Mouse (Mus musculus): ENCODE results near the gene Gse1. TPM values are rescaled to one million over a fixed set of nuclear protein-coding genes. Genes with fewer than 3 reads are reported as not detected.

The Gse1 gene
- total RNA-seq, 1 experiment: 21.4 TPM

DNA sequence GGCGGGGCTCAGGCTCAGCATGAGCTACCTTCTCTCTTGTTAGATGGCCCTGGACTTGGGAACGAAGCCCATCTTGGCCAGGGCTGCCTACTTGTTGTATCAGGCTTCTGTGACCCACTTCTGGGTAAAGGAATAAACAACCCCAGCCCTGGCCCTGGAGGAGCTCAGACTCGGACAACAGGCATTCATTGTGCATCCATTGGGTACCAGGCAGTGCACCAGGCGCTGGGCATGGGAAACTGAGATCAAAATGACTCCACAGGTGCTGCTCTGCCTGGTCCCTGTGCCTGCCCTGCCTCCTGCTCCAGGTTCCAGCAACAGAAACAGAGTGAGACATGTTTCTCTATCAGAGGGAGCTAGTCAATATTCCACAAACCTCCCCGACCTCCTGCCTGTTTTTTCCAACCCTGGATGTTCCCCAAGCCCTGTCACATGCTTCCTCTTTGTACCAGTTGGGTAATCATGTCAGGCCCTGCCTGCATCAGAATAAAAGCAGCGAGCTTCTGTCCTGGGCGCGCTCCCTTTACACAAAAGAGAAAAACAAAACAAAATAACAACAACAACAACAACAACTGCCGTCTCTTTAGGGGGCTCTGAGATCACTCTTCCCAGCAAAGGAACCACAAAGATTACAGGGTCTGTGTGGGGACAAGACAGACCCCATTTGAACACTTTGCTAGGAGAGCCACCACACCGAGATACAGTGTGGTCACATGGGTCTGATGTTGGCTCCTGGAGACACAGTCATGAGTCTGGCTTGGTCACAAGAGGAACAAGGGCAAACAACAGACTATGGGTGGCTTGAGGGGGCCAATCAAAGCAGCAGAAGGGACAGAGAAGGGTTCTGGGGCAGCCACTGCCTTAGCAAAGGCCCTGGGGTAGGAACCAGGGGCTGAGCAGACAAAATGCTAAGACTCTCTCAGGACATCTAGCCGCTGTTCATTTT is 391.3 kb downstream of the Gse1 start:
- Histone ChIP-seq H3K4me1 (ENCODE audit: control insufficient read depth in 2 of 2, insufficient read depth in 2 of 2, low read length in 2 of 2, poor library complexity in 1 of 2) (peaks cover 7 to 32% of the 10 kb centered on the region in 2 experiments), H3K9ac (ENCODE audit: insufficient read depth, low read depth, low read length, poor library complexity, severe bottlenecking) (no peak overlapping the region; the same call in 1 of the 2 replicates), H3K9me3 (ENCODE audit: control insufficient read depth, insufficient read depth, low read depth, low read length) (no peaks in the 10 kb centered on the region), H3K4me3 (ENCODE audit: insufficient read depth in 1 of 2, low read depth in 1 of 2, low read length in 2 of 2, poor library complexity in 1 of 2, severe bottlenecking in 1 of 2) (no peak overlapping the region), H3K36me3 (ENCODE audit: control insufficient read depth, insufficient read depth, low read length, poor library complexity, severe bottlenecking) (peaks cover 4% of the 10 kb centered on the region; the same call in 1 of the 2 replicates), H3K27ac (ENCODE audit: insufficient read depth, low read depth, low read length, poor library complexity, severe bottlenecking) (no peak overlapping the region; the same call in 1 of the 2 replicates)
- TF ChIP-seq ZC3H11A (IDR thresholded peaks at IDR 0.05; ENCODE audit: borderline replicate concordance, low read depth, low read length): no peak
- TF ChIP-seq MAFK (IDR thresholded peaks at IDR 0.05; ENCODE audit: insufficient read depth, low read depth, low read length): no peak
- TF ChIP-seq ZNF384 (IDR thresholded peaks at IDR 0.05; ENCODE audit: low read depth, low read length): no peak
- no peak for TF ChIP-seq HCFC1 (IDR thresholded peaks at IDR 0.05; ENCODE audit: borderline replicate concordance, insufficient read depth, low read length)
- no peak for TF ChIP-seq CHD2 (IDR thresholded peaks at IDR 0.05; ENCODE audit: low read depth, low read length)
- DNase-seq (ENCODE audit: low read depth, low spot score): no peak
- in situ Hi-C loops (cut with MboI; ENCODE audit: low sequenced_read_pairs in 2 of 2, unreplicated experiment in 2 of 2): no loop called here

DNA sequence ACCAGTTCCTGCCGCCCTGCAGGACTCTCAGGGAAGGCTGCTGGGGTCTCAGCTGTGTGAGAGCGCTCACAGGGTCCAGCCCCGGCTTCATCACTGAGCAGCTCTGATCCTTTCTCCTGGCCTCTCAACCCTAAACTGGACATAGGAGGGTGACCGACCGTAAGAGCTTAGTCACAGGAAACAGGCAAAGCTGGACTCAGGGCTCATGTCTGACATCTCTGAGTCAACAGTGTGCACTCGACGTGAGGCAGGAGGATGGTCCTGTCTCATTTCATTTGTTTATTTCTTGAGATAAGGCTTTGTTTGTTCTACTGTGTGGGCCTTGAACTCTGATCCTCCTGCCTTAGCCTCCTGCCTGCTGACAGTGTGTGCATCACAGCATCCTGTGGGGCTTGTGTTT is 392.2 kb downstream of the Gse1 start:
- no peak overlapping the region for H3K27ac ChIP-seq (ENCODE audit: insufficient read depth, low read depth, low read length, poor library complexity, severe bottlenecking)
- no peaks in the 10 kb centered on the region for H3K9me3 ChIP-seq (ENCODE audit: control insufficient read depth, insufficient read depth, low read depth, low read length)
- H3K4me1 ChIP-seq (ENCODE audit: control insufficient read depth in 2 of 2, insufficient read depth in 2 of 2, low read length in 2 of 2, poor library complexity in 1 of 2): peaks cover 7 to 32% of the 10 kb centered on the region in 2 experiments
- no peak for DNase-seq (ENCODE audit: low read depth, low spot score)
- in situ Hi-C loops (cut with MboI; ENCODE audit: low sequenced_read_pairs in 2 of 2, unreplicated experiment in 2 of 2): no loop called here
- H3K9ac ChIP-seq (ENCODE audit: insufficient read depth, low read depth, low read length, poor library complexity, severe bottlenecking): no peak overlapping the region
- H3K36me3 ChIP-seq (ENCODE audit: control insufficient read depth, insufficient read depth, low read length, poor library complexity, severe bottlenecking): peaks cover 4% of the 10 kb centered on the region; the same call in 1 of the 2 replicates
- no peak overlapping the region for H3K4me3 ChIP-seq (ENCODE audit: insufficient read depth in 1 of 2, low read depth in 1 of 2, low read length in 2 of 2, poor library complexity in 1 of 2, severe bottlenecking in 1 of 2)
- TF ChIP-seq HCFC1 (IDR thresholded peaks at IDR 0.05; ENCODE audit: borderline replicate concordance, insufficient read depth, low read length) (no peak), MAFK (IDR thresholded peaks at IDR 0.05; ENCODE audit: insufficient read depth, low read depth, low read length) (no peak), ZNF384 (IDR thresholded peaks at IDR 0.05; ENCODE audit: low read depth, low read length) (no peak), CHD2 (IDR thresholded peaks at IDR 0.05; ENCODE audit: low read depth, low read length) (no peak), ZC3H11A (IDR thresholded peaks at IDR 0.05; ENCODE audit: borderline replicate concordance, low read depth, low read length) (no peak)

DNA sequence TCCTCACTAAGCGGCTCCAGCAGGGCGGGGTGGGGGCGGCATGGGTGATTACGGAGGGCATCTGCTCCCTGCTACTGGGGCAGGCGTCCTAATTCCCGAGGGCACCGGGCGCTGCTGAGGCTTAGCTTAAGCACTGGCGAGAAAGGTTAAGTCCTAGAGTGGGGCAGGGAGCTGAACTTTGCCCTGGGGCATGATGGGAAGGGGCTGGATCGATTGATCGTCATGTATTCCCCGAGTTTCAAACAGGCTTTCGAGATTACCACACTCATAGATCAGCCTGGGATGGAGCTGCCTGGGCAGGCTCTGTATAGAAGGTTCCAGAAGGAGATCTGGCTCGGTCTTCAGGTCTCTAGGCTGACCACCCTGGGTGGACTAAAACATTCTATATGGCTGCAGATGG is 393.9 kb downstream of the Gse1 start:
- in situ Hi-C loops (cut with MboI; ENCODE audit: low sequenced_read_pairs in 2 of 2, unreplicated experiment in 2 of 2): no loop called here
- Histone ChIP-seq H3K36me3 (ENCODE audit: control insufficient read depth, insufficient read depth, low read length, poor library complexity, severe bottlenecking) (no peaks in the 10 kb centered on the region; the same call in 1 of the 2 replicates), H3K9ac (ENCODE audit: insufficient read depth, low read depth, low read length, poor library complexity, severe bottlenecking) (peak overlapping the region; percentile 49; the same call in 1 of the 2 replicates), H3K9me3 (ENCODE audit: control insufficient read depth, insufficient read depth, low read depth, low read length) (no peaks in the 10 kb centered on the region), H3K4me1 (ENCODE audit: control insufficient read depth in 2 of 2, insufficient read depth in 2 of 2, low read length in 2 of 2, poor library complexity in 1 of 2) (peaks cover 7 to 36% of the 10 kb centered on the region in 2 experiments), H3K27ac (ENCODE audit: insufficient read depth, low read depth, low read length, poor library complexity, severe bottlenecking) (peak overlapping the region; percentile 34; the same call in 1 of the 2 replicates), H3K4me3 (ENCODE audit: insufficient read depth in 1 of 2, low read depth in 1 of 2, low read length in 2 of 2, poor library complexity in 1 of 2, severe bottlenecking in 1 of 2) (peak overlapping the region in 1 of 2 experiments; percentile 42; a peak in 2 of 4 replicates)
- TF ChIP-seq ZNF384 (IDR thresholded peaks at IDR 0.05; ENCODE audit: low read depth, low read length) (no peak), HCFC1 (IDR thresholded peaks at IDR 0.05; ENCODE audit: borderline replicate concordance, insufficient read depth, low read length) (no peak), ZC3H11A (IDR thresholded peaks at IDR 0.05; ENCODE audit: borderline replicate concordance, low read depth, low read length) (no peak), MAFK (IDR thresholded peaks at IDR 0.05; ENCODE audit: insufficient read depth, low read depth, low read length) (no peak), CHD2 (IDR thresholded peaks at IDR 0.05; ENCODE audit: low read depth, low read length) (no peak)
- DNase-seq (ENCODE audit: low read depth, low spot score): no peak

DNA sequence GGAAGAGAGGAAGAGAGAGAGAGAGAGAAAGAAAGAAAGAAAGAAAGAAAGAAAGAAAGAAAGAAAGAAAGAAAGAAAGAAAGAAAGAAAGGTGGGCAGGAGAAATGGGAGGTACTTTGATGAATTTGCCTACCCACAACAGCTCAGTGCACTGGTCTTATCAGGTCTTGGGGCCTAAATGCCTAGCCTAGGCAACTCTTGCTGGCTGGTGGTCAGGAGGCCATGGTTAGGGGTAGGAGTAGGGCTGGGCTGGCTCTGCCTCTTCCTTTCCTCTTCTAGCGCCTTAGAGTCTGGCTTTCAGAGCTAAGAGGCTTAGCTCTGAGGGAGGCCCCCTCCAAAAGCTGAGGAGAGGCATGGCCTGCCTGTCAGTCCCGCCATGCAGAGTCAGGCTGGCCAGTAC is 395.4 kb downstream of the Gse1 start:
- no peak overlapping the region for H3K4me3 ChIP-seq (ENCODE audit: insufficient read depth in 1 of 2, low read depth in 1 of 2, low read length in 2 of 2, poor library complexity in 1 of 2, severe bottlenecking in 1 of 2)
- TF ChIP-seq ZNF384 (IDR thresholded peaks at IDR 0.05; ENCODE audit: low read depth, low read length) (no peak), ZC3H11A (IDR thresholded peaks at IDR 0.05; ENCODE audit: borderline replicate concordance, low read depth, low read length) (no peak), MAFK (IDR thresholded peaks at IDR 0.05; ENCODE audit: insufficient read depth, low read depth, low read length) (no peak), HCFC1 (IDR thresholded peaks at IDR 0.05; ENCODE audit: borderline replicate concordance, insufficient read depth, low read length) (no peak), CHD2 (IDR thresholded peaks at IDR 0.05; ENCODE audit: low read depth, low read length) (no peak)
- no peak overlapping the region for H3K9ac ChIP-seq (ENCODE audit: insufficient read depth, low read depth, low read length, poor library complexity, severe bottlenecking)
- no peaks in the 10 kb centered on the region for H3K9me3 ChIP-seq (ENCODE audit: control insufficient read depth, insufficient read depth, low read depth, low read length)
- peaks cover 3 to 33% of the 10 kb centered on the region in 2 experiments; a peak in 3 of 4 replicates for H3K4me1 ChIP-seq (ENCODE audit: control insufficient read depth in 2 of 2, insufficient read depth in 2 of 2, low read length in 2 of 2, poor library complexity in 1 of 2)
- no peaks in the 10 kb centered on the region; the same call in 1 of the 2 replicates for H3K36me3 ChIP-seq (ENCODE audit: control insufficient read depth, insufficient read depth, low read length, poor library complexity, severe bottlenecking)
- H3K27ac ChIP-seq (ENCODE audit: insufficient read depth, low read depth, low read length, poor library complexity, severe bottlenecking): no peak overlapping the region
- no peak for DNase-seq (ENCODE audit: low read depth, low spot score)
- in situ Hi-C loops (cut with MboI; ENCODE audit: low sequenced_read_pairs in 2 of 2, unreplicated experiment in 2 of 2): no loop called here
